Mouse (Mus musculus): ENCODE measurements at regions not wholly inside any gene's neighbourhood (a gene's known extent, or its start where the extent isn't known, plus 50 kb on each side); places are given as distances from the start of the nearest gene placed in this dataset.

- H3K27me3 ChIP-seq (ENCODE audit: control insufficient read depth, insufficient read depth, low read length), result peaks cover 59% of the 10 kb centered on the region
- H3K4me2 ChIP-seq, result no peak overlapping the region
- H3K36me3 ChIP-seq (ENCODE audit: control insufficient read depth, insufficient read depth, low read length), result no peaks in the 10 kb centered on the region
- no peak overlapping the region for H3K27ac ChIP-seq (ENCODE audit: low read depth, low read length)
- 35% methylated on average over 3 of the region's 3 CpGs for WGBS (ENCODE audit: insufficient replicate concordance)
- H3K9me3 ChIP-seq (replicated peaks; ENCODE audit: control insufficient read depth, low read length), result no peaks in the 10 kb centered on the region
- no peak overlapping the region for H3K9ac ChIP-seq (ENCODE audit: low read depth, low read length)
- no peak overlapping the region for H3K4me3 ChIP-seq (ENCODE audit: low read depth, low read length)
- ATAC-seq (replicated peaks; ENCODE audit: insufficient number of reproducible peaks, low FRiP score, low TSS enrichment), result no peak
- peaks cover 5% of the 10 kb centered on the region; the same call in 1 of the 2 replicates for H3K4me1 ChIP-seq (ENCODE audit: control insufficient read depth, insufficient read depth, low read length)
Measured at GRCm38 (mm10) chr12:110186381-110186780, 92.5 kb upstream of the Dio3 start.

GRCm38 (mm10) chr12:110186911-110187245 lies 92.0 kb upstream of the Dio3 start:
- H3K27ac ChIP-seq (ENCODE audit: low read depth, low read length), result no peak overlapping the region
- H3K9me3 ChIP-seq (replicated peaks; ENCODE audit: control insufficient read depth, low read length), result no peaks in the 10 kb centered on the region
- no peak for ATAC-seq (replicated peaks; ENCODE audit: insufficient number of reproducible peaks, low FRiP score, low TSS enrichment)
- H3K36me3 ChIP-seq (ENCODE audit: control insufficient read depth, insufficient read depth, low read length), result no peaks in the 10 kb centered on the region
- 17% methylated on average over 10 of the region's 10 CpGs for WGBS (ENCODE audit: insufficient replicate concordance)
- no peak overlapping the region for H3K4me3 ChIP-seq (ENCODE audit: low read depth, low read length)
- no peak overlapping the region for H3K9ac ChIP-seq (ENCODE audit: low read depth, low read length)
- no peak overlapping the region for H3K4me2 ChIP-seq
- H3K27me3 ChIP-seq (ENCODE audit: control insufficient read depth, insufficient read depth, low read length), result peaks cover 62% of the 10 kb centered on the region
- peaks cover 5% of the 10 kb centered on the region; the same call in 1 of the 2 replicates for H3K4me1 ChIP-seq (ENCODE audit: control insufficient read depth, insufficient read depth, low read length)

- no peak for ATAC-seq (replicated peaks; ENCODE audit: insufficient number of reproducible peaks, low FRiP score, low TSS enrichment)
- peaks cover 5% of the 10 kb centered on the region; the same call in 1 of the 2 replicates for H3K4me1 ChIP-seq (ENCODE audit: control insufficient read depth, insufficient read depth, low read length)
- peak overlapping the region; percentile 37 for H3K4me2 ChIP-seq
- H3K9me3 ChIP-seq (replicated peaks; ENCODE audit: control insufficient read depth, low read length), result no peaks in the 10 kb centered on the region
- no peaks in the 10 kb centered on the region for H3K36me3 ChIP-seq (ENCODE audit: control insufficient read depth, insufficient read depth, low read length)
- no peak overlapping the region for H3K27ac ChIP-seq (ENCODE audit: low read depth, low read length)
- H3K9ac ChIP-seq (ENCODE audit: low read depth, low read length), result no peak overlapping the region
- WGBS (ENCODE audit: insufficient replicate concordance), result 2% methylated on average over 49 of the region's 49 CpGs
- H3K27me3 ChIP-seq (ENCODE audit: control insufficient read depth, insufficient read depth, low read length), result peaks cover 68% of the 10 kb centered on the region
- H3K4me3 ChIP-seq (ENCODE audit: low read depth, low read length), result peak overlapping the region; percentile 20
Measured at GRCm38 (mm10) chr12:110187246-110188135, 91.4 kb upstream of the Dio3 start.

GRCm38 (mm10) chr12:110188136-110188631 lies 90.7 kb upstream of the Dio3 start:
- peaks cover 69% of the 10 kb centered on the region for H3K27me3 ChIP-seq (ENCODE audit: control insufficient read depth, insufficient read depth, low read length)
- no peaks in the 10 kb centered on the region for H3K9me3 ChIP-seq (replicated peaks; ENCODE audit: control insufficient read depth, low read length)
- H3K27ac ChIP-seq (ENCODE audit: low read depth, low read length), result no peak overlapping the region
- peak overlapping the region; percentile 20 for H3K4me3 ChIP-seq (ENCODE audit: low read depth, low read length)
- ATAC-seq (replicated peaks; ENCODE audit: insufficient number of reproducible peaks, low FRiP score, low TSS enrichment), result no peak
- peaks cover 5% of the 10 kb centered on the region; the same call in 1 of the 2 replicates for H3K4me1 ChIP-seq (ENCODE audit: control insufficient read depth, insufficient read depth, low read length)
- H3K9ac ChIP-seq (ENCODE audit: low read depth, low read length), result no peak overlapping the region
- peak overlapping the region; percentile 37 for H3K4me2 ChIP-seq
- under 1% methylated on average over 29 of the region's 29 CpGs for WGBS (ENCODE audit: insufficient replicate concordance)
- H3K36me3 ChIP-seq (ENCODE audit: control insufficient read depth, insufficient read depth, low read length), result no peaks in the 10 kb centered on the region

- no peak for ATAC-seq (replicated peaks; ENCODE audit: insufficient number of reproducible peaks, low FRiP score, low TSS enrichment)
- H3K9ac ChIP-seq (ENCODE audit: low read depth, low read length), result no peak overlapping the region
- peaks cover 67% of the 10 kb centered on the region for H3K27me3 ChIP-seq (ENCODE audit: control insufficient read depth, insufficient read depth, low read length)
- H3K4me2 ChIP-seq, result peak overlapping the region; percentile 47
- H3K4me3 ChIP-seq (ENCODE audit: low read depth, low read length), result peak overlapping the region; percentile 19
- 1% methylated on average over 39 of the region's 39 CpGs for WGBS (ENCODE audit: insufficient replicate concordance)
- H3K9me3 ChIP-seq (replicated peaks; ENCODE audit: control insufficient read depth, low read length), result no peaks in the 10 kb centered on the region
- peaks cover 5% of the 10 kb centered on the region; the same call in 1 of the 2 replicates for H3K4me1 ChIP-seq (ENCODE audit: control insufficient read depth, insufficient read depth, low read length)
- no peaks in the 10 kb centered on the region for H3K36me3 ChIP-seq (ENCODE audit: control insufficient read depth, insufficient read depth, low read length)
- H3K27ac ChIP-seq (ENCODE audit: low read depth, low read length), result no peak overlapping the region
Measured at GRCm38 (mm10) chr12:110188641-110189328, 90.1 kb upstream of the Dio3 start.

GRCm38 (mm10) chr12:110189329-110189642 lies 89.6 kb upstream of the Dio3 start:
- no peak overlapping the region for H3K9ac ChIP-seq (ENCODE audit: low read depth, low read length)
- no peaks in the 10 kb centered on the region for H3K9me3 ChIP-seq (replicated peaks; ENCODE audit: control insufficient read depth, low read length)
- H3K4me3 ChIP-seq (ENCODE audit: low read depth, low read length), result peak overlapping the region; percentile 19; the same call in 1 of the 2 replicates
- WGBS (ENCODE audit: insufficient replicate concordance), result 2% methylated on average over 18 of the region's 19 CpGs
- peak overlapping the region; percentile 47 for H3K4me2 ChIP-seq
- ATAC-seq (replicated peaks; ENCODE audit: insufficient number of reproducible peaks, low FRiP score, low TSS enrichment), result no peak
- peaks cover 5% of the 10 kb centered on the region; the same call in 1 of the 2 replicates for H3K4me1 ChIP-seq (ENCODE audit: control insufficient read depth, insufficient read depth, low read length)
- H3K27ac ChIP-seq (ENCODE audit: low read depth, low read length), result no peak overlapping the region
- no peaks in the 10 kb centered on the region for H3K36me3 ChIP-seq (ENCODE audit: control insufficient read depth, insufficient read depth, low read length)
- peaks cover 66% of the 10 kb centered on the region for H3K27me3 ChIP-seq (ENCODE audit: control insufficient read depth, insufficient read depth, low read length)

- H3K4me1 ChIP-seq (ENCODE audit: control insufficient read depth, insufficient read depth, low read length), result peaks cover 5% of the 10 kb centered on the region; the same call in 1 of the 2 replicates
- 74% methylated on average over 8 of the region's 8 CpGs for WGBS (ENCODE audit: insufficient replicate concordance)
- H3K4me2 ChIP-seq, result no peak overlapping the region
- peaks cover 50% of the 10 kb centered on the region for H3K27me3 ChIP-seq (ENCODE audit: control insufficient read depth, insufficient read depth, low read length)
- no peak overlapping the region for H3K4me3 ChIP-seq (ENCODE audit: low read depth, low read length)
- no peak for ATAC-seq (replicated peaks; ENCODE audit: insufficient number of reproducible peaks, low FRiP score, low TSS enrichment)
- no peak overlapping the region for H3K9ac ChIP-seq (ENCODE audit: low read depth, low read length)
- H3K27ac ChIP-seq (ENCODE audit: low read depth, low read length), result no peak overlapping the region
- H3K9me3 ChIP-seq (replicated peaks; ENCODE audit: control insufficient read depth, low read length), result no peaks in the 10 kb centered on the region
- no peaks in the 10 kb centered on the region for H3K36me3 ChIP-seq (ENCODE audit: control insufficient read depth, insufficient read depth, low read length)
Measured at GRCm38 (mm10) chr12:110192186-110192585, 86.7 kb upstream of the Dio3 start.

- WGBS (ENCODE audit: insufficient replicate concordance), result 80% methylated on average over 3 of the region's 3 CpGs
- ATAC-seq (replicated peaks; ENCODE audit: insufficient number of reproducible peaks, low FRiP score, low TSS enrichment), result no peak
- no peaks in the 10 kb centered on the region for H3K4me1 ChIP-seq (ENCODE audit: control insufficient read depth, insufficient read depth, low read length)
- H3K36me3 ChIP-seq (ENCODE audit: control insufficient read depth, insufficient read depth, low read length), result no peaks in the 10 kb centered on the region
- H3K9me3 ChIP-seq (replicated peaks; ENCODE audit: control insufficient read depth, low read length), result no peaks in the 10 kb centered on the region
- no peak overlapping the region for H3K9ac ChIP-seq (ENCODE audit: low read depth, low read length)
- H3K27ac ChIP-seq (ENCODE audit: low read depth, low read length), result no peak overlapping the region
- peaks cover 14% of the 10 kb centered on the region for H3K27me3 ChIP-seq (ENCODE audit: control insufficient read depth, insufficient read depth, low read length)
- no peak overlapping the region for H3K4me3 ChIP-seq (ENCODE audit: low read depth, low read length)
- no peak overlapping the region for H3K4me2 ChIP-seq
Measured at GRCm38 (mm10) chr12:110197366-110197765, 81.5 kb upstream of the Dio3 start.
